Mouse (Mus musculus): Measurements from ENCODE around the gene Bco2.

GRCm38 (mm10) chr9:50528293-50528892 is 26.6 kb downstream of the Bco2 start, which contains the start of gene Pts:
- TF ChIP-seq CTCF (conservative IDR thresholded peaks at IDR 0.05; ENCODE audit: insufficient read depth, insufficient read length, low read depth, low read length) (peak; percentile 92), POLR2A (IDR thresholded peaks at IDR 0.05; ENCODE audit: low read depth, low read length) (peak; percentile 93)
